Mouse (Mus musculus) cortical plate, adult 2 months (tissue): Measurements from ENCODE around the gene Sh3gl3. TPM values are rescaled to one million over a fixed set of nuclear protein-coding genes. Genes with fewer than 3 reads are reported as not detected.

ENCODE experiments used
- H3K27ac ChIP-seq: fragments of 200-500 bp; 2 replicates; pipeline ENCODE4 v1.5.1; 2012; ENCODE audit warnings: low read length, control low read depth, inconsistent platforms; ENCODE audit not compliant: insufficient read depth
- H3K4me1 ChIP-seq: fragments of 200-500 bp; 2 replicates; pipeline ENCODE4 v1.6.1; 2011; ENCODE audit warnings: low read length; ENCODE audit not compliant: control insufficient read depth, insufficient read depth
- H3K4me3 ChIP-seq: fragments of 200-500 bp; 2 replicates; pipeline ENCODE4 v1.5.1; 2011; ENCODE audit warnings: mild to moderate bottlenecking, low read length, control low read depth; ENCODE audit not compliant: insufficient read depth
- CTCF ChIP-seq: fragments of 200-500 bp; IDR thresholded peaks from 2 replicates; pipeline ENCODE4 v1.5.1; 2011; ENCODE audit warnings: mild to moderate bottlenecking, control low read depth, low read length; ENCODE audit not compliant: insufficient read depth; ENCODE audit errors: extremely low read depth
- POLR2A ChIP-seq: fragments of 200-500 bp; IDR thresholded peaks from 2 replicates; pipeline ENCODE4 v1.6.1; 2011; ENCODE audit warnings: mild to moderate bottlenecking, low read length, control low read depth; ENCODE audit not compliant: insufficient read depth; ENCODE audit errors: extremely low read depth
- polyA plus RNA-seq: library from polyadenylated mRNA; depleted of rRNA; stranded (reverse); fragments of >200 nt; gene quantifications from 2 replicates; pipeline ENCODE4 v1.2.3, GENCODE M21; 2012

Sh3gl3 gene
- polyA plus RNA-seq, 1 experiment = 62.6 TPM

DNA sequence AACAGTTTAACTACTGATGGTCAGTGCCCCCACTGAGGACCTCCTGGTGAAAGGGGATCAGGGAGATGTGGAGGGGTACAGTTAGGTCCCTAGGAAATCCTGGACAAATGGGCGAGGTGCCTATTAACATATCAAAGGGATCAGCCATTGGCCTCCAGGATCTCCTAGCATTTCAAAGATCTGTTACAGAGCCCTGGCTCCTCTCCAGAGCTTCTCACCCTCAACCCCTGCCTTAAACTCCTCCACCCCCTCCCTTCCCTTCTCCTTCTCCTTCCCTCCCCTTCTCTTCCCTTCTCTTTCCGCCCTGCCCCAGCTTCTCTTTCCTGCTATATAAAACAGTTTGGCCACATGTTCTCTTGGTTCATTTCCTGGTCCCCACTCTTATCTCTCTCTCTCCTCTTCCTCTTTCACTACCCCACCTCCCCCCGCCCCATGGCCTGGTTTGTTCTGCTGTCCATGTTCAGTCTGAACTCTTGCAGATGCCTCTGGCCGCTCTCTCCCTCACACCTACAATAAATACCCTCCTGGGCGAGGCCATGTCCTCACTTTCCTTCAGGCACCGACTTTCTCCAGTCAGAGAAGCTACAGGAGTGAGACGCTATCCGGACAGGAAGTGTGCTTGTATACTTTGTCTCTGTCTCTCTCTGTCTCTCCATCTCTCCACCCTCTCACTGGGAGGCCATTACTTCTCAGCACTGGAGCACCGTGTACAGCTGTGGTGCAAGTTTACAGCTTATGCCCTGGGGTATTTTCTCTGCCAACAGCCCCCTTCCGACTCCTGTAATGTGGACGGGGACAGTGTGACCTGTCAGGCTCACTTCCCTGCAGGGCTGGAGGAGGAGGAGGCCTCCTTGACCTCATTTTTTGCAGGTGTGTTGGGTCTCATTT is 60.6 kb downstream of the Sh3gl3 start:
- Histone ChIP-seq H3K27ac (no peak overlapping the region), H3K4me3 (no peak overlapping the region), H3K4me1 (no peaks in the 10 kb centered on the region)
- TF ChIP-seq CTCF (no peak), POLR2A (no peak)

DNA sequence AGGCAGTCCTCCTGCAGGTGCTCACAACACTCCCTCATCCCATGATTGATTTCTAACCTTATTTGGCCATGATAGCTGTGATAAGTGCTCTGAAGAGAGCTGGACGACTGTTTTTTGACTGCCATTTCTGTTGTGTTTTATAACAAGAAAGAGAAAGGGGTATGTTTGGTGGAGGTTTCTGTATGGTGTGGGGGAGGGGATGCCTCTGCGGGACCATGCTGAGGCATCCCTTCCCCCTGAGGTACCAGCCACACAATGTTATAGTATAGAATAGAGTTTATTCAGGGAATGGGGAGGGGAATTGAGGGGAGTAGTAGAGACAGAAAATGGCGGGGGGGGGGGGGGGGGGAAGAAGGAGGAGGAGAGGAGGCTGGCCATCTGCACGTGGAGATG is 61.3 kb downstream of the Sh3gl3 start:
- Histone ChIP-seq H3K4me3 (no peak overlapping the region), H3K27ac (no peak overlapping the region), H3K4me1 (no peaks in the 10 kb centered on the region)
- no peak for TF ChIP-seq CTCF
- TF ChIP-seq POLR2A = no peak

DNA sequence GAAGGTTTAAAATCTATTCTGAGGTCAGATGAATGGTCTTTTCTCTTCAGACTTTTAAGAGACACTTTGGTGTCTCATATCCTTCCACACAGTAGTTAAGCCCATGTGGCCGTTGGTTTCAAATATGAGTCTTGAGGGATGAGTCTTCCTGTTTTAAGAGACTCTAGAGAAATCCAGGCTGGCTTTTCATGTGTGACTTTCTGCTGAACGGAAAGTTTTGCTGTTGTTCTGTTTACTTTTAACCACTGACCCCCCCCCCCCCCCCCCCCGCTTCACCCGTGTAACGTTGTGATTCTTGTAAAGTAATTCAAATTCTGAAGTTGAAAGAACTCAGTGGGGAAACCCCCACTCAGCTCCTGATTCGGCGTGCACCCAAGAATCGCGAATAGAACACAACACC is 61.8 kb downstream of the Sh3gl3 start:
- Histone ChIP-seq H3K27ac (no peak overlapping the region), H3K4me1 (peaks cover 2% of the 10 kb centered on the region), H3K4me3 (no peak overlapping the region)
- TF ChIP-seq POLR2A = no peak
- TF ChIP-seq CTCF = no peak

DNA sequence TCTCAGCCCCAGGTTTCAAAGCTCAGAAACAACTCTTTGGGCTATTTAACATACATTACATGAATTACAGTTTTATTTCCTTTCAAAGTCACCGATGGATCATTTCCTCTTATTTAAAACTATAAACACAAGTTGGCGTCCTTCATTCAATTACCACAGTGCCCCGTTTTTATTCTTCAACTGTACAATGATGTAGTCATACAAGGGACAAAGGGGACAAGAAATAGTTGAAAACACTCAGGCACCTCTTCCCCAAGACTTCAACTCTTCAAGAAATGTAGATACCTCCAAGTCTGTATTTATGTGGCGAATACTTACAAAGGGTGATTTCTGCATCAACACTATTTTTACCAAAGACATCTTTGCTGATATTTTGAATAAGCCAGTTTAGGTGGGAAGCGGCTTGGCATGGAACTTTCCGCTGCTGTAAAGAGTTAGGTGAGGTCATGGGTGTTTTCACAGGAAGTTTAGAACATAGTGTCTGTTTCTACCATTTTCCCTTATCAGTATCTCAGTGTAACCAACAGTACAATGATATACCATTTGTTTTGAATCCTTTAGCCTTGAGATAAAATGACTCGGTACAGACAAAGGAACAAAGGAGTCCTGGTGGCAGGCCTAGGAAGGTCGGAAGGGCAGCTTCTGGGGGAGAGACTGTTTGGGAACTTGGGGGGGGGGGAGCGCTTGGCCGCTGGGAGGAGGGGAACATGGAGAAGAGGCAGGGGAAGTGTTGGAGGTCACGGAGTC is 62.7 kb downstream of the Sh3gl3 start:
- H3K4me3 ChIP-seq = no peak overlapping the region
- H3K4me1 ChIP-seq = peaks cover 2% of the 10 kb centered on the region
- no peak for TF ChIP-seq POLR2A
- no peak for TF ChIP-seq CTCF
- no peak overlapping the region for H3K27ac ChIP-seq

DNA sequence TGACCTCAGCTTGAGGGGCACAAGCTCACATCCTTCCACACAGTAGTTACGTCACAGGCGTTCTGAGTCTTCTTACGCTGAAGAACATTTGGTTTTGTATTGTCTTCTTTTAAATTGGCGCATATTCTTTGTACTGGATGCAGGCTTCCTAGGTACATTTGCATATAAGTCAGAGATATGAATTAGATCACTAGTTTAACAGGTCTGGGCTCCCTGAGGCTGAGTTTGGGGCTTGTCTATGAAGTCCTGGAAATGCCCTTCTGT is 63.2 kb downstream of the Sh3gl3 start:
- H3K4me1 ChIP-seq = peaks cover 2% of the 10 kb centered on the region
- H3K4me3 ChIP-seq = no peak overlapping the region
- TF ChIP-seq CTCF (no peak), POLR2A (no peak)
- no peak overlapping the region for H3K27ac ChIP-seq

DNA sequence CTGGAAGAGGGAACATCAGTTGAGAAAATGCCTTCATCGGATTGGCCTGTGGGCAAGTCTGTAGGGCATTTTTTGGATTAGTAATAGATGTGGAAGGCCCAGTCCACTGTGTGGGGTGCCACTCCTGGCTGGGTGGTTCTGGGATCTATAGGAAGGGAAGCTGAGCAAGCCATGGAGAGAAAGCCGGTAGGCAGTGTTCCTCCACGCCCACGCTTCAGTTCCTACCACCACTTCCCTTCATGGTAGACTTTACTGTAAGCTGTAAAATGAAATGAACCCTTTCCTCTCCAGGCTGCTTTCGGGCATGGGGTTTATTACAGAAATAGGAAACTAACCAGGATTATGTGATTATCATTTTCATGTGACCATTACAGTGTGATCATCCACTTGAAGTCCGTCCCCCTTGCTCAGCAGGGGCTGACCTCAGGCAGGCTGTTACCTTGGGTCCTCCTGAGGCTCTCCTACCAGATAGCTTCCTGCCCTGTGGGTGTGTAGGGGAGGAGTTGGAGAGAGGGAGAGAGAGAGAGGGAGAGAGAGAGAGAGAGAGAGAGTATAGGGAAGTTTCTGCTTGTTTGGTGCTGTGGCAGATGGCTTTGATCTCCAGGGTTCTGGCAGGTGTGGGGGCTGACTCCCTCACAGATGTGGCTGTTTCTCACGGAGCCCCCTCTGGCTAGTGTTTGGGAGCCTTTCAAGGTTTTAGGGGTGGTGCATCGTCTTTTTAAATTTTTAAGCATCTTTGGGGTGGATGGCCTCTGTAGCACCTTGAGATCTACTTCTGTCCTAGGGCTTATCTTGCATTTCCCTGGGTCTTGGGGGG is 67.0 kb downstream of the Sh3gl3 start:
- Histone ChIP-seq H3K4me3 (no peak overlapping the region), H3K27ac (no peak overlapping the region), H3K4me1 (peaks cover 7% of the 10 kb centered on the region)
- TF ChIP-seq POLR2A = no peak
- TF ChIP-seq CTCF = no peak

DNA sequence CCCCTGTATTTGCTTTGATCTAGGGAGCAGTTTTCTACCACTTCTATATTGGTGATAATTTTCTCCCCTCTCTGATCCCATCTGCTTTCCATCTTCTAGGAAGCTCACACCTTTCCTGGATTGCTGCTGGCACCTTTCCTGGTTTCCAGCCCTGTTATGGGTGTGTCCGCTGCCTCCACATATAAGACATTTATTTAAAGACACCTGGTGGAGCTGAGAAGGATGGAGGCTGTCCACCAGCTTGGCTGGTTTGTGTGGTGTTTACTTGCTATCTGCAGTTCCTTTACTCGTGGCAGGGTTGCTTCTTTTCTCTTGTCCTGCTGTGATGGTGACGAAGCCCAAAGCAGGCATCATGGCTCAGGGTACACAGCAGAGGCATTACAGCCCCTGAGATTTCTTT is 71.1 kb downstream of the Sh3gl3 start:
- Histone ChIP-seq H3K27ac (no peak overlapping the region), H3K4me3 (no peak overlapping the region), H3K4me1 (peaks cover 17% of the 10 kb centered on the region)
- TF ChIP-seq CTCF = no peak
- no peak for TF ChIP-seq POLR2A

DNA sequence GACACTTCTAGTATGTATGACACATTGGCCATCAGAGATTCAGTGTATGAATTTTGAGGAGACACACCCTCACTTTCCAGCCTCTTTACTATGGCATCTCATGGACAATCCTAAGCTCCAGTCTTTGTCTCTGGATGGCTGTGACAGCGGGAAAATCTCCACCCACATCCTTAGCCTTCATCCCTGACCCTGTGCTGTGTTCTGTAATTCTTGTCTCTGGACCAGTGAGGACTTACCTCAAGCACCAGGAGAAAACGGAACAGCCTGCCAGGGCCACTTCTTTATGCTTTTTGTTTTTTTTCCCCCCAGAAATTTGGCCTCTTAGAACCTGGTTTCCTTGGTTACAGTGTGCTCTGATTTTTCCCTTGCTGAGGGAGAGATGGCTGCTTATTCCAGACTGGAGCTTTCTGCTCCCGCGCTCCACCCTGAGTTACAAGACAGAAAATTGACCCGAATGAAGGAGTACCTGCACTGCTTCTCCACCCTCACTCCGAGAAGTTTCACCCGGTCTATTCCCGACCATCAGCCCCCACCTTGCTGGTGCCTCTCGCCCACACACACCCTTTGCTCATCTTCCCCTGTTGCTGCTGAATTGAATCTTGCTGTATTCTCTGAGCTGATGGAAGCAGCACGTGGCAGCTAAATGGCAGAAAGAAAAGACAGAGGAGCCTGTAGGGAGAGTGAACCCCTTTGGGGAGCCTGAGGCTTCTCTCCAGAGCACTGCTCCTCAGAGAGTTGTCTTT is 75.5 kb downstream of the Sh3gl3 start:
- Histone ChIP-seq H3K4me1 (peaks cover 14% of the 10 kb centered on the region), H3K4me3 (no peak overlapping the region), H3K27ac (no peak overlapping the region; the same call in 1 of the 2 replicates)
- no peak for TF ChIP-seq CTCF
- TF ChIP-seq POLR2A = no peak

DNA sequence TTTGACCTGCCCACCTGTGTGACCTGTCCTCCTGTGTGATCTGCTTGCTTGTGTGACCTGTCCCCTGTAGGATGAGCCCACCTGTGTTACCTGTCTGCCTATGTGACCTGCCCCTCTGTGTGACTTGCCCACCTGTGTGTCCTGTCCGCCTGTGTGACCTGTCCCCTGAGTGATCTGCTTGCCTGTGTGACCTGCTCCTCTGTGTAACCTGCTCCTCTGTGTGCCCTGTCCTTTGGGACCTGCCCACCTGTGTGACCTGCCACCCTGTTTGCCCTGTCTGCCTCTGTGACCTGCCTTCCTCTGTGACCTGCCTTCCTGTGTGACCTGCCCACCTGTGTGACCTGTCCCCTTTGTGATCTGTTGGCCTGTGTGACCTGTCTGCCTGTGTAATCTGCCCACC is 79.7 kb downstream of the Sh3gl3 start:
- no peak for TF ChIP-seq CTCF
- no peak for TF ChIP-seq POLR2A
- Histone ChIP-seq H3K27ac (no peak overlapping the region), H3K4me3 (no peak overlapping the region), H3K4me1 (peaks cover 6% of the 10 kb centered on the region)
